Mouse (Mus musculus) intestine, embryonic 15.5 days (tissue): Measurements from ENCODE around the gene Smad9. TPM values are rescaled to one million over a fixed set of nuclear protein-coding genes. Genes with fewer than 3 reads are reported as not detected.
A peak's percentile ranks its signal among the peaks of the same experiment; 100 is the strongest.
"Not testable (repeated sequence)": the region's sequence is repeated elsewhere in the genome, so short reads cannot be mapped to it uniquely, and the experiment has no call there.

Experiments used
- ATAC-seq: fragments of 200-750 bp; cut with Nextera tagmentation; 2 replicates; pipeline ENCODE4 v1.8.0; 2017; ENCODE audit warnings: moderate TSS enrichment, moderate library complexity
- H3K27ac ChIP-seq: fragments of 300-500 bp; sonication (generic); 2 replicates; pipeline ENCODE4 v1.5.1; 2015; ENCODE audit warnings: mild to moderate bottlenecking, inconsistent platforms
- H3K27me3 ChIP-seq: fragments of 300-500 bp; sonication (generic); replicated peaks from 2 replicates; pipeline ENCODE4 v1.6.1; 2015; ENCODE audit warnings: inconsistent platforms
- H3K36me3 ChIP-seq: fragments of 300-500 bp; sonication (generic); 2 replicates; pipeline ENCODE4 v1.6.1; 2015; ENCODE audit warnings: inconsistent platforms
- H3K4me1 ChIP-seq: fragments of 300-500 bp; sonication (generic); replicated peaks from 2 replicates; pipeline ENCODE4 v1.6.1; 2015; ENCODE audit warnings: inconsistent platforms
- H3K4me2 ChIP-seq: fragments of 300-500 bp; sonication (generic); replicated peaks from 2 replicates; pipeline ENCODE4 v1.6.1; 2015; ENCODE audit warnings: mild to moderate bottlenecking, inconsistent platforms
- H3K4me3 ChIP-seq: fragments of 300-500 bp; sonication (generic); replicated peaks from 2 replicates; pipeline ENCODE4 v1.5.1; 2015; ENCODE audit warnings: inconsistent platforms
- H3K9ac ChIP-seq: fragments of 300-500 bp; sonication (generic); 2 replicates; pipeline ENCODE4 v1.6.1; 2015; ENCODE audit warnings: inconsistent platforms
- H3K9me3 ChIP-seq: fragments of 300-500 bp; sonication (generic); 2 replicates; pipeline ENCODE4 v1.6.1; 2016; ENCODE audit warnings: inconsistent platforms
- WGBS: fragments of 180-500 bp; shearing (Covaris S2); methylation state at CpG from one replicate; pipeline ENCODE4 v1.1.7; 2015; 5-methylcytosine and 5-hydroxymethylcytosine counted together
- polyA plus RNA-seq: library from polyadenylated mRNA; unstranded; fragments of >200 nt; fragmentation: Nextera tagmentation; extraction: Ambion mirVana; gene quantifications from 2 replicates; pipeline ENCODE4 v1.2.1, GENCODE M21; 2015

The Smad9 gene
- polyA plus RNA-seq, 1 experiment from 2014 or later, result 1.6 TPM

DNA sequence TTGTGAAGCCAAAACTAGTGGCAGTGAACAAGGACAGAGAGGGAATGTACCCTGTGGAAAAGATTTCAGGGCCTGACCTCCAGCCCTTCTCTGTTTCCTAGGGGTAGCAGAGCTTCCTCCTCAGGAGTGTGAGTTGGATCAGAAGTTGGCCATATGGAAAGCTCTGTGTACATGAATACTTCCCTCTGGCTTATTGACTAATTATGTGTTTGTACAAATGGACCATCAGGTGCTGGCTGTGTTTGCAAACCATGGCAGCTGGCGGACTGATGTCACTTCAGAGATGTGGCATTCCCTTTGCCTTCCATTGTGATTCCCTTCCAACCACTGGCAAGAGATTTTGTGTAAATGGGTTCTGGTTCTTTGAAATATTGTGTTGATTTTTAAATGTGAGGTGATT, 5.9 kb downstream of the Smad9 start:
- ATAC-seq, result no peak
- Histone ChIP-seq H3K27me3 (no peaks in the 10 kb centered on the region), H3K9ac (no peak overlapping the region), H3K36me3 (no peaks in the 10 kb centered on the region), H3K4me3 (no peak overlapping the region), H3K9me3 (no peaks in the 10 kb centered on the region), H3K27ac (no peak overlapping the region), H3K4me2 (no peak overlapping the region), H3K4me1 (peaks cover 1% of the 10 kb centered on the region; the same call in 1 of the 2 replicates)
- 85% methylated on average over 1 of the region's 1 CpGs for WGBS

DNA sequence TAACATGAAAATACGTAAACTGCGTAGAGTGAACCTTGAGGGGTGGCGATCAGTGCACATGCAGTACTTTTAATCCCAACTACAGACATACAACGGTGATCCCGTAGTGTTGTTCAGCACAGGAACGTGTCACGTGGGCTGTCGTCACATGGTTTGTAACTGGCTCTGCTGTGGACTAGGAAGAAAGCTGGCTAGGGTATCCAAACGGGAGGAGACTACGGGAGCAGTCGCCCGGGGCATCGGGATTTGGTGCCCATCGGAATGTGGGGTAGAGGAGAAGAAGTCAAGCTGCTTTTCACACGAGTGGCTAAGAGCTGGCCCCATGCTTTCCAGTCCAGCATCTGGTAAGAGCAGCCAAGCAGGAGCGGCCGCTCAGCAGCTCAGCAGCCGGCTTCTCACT, 9.0 kb downstream of the Smad9 start:
- WGBS, result 69% methylated on average over 18 of the region's 18 CpGs
- H3K27me3 ChIP-seq, result no peaks in the 10 kb centered on the region
- ATAC-seq, result 0 out of 2 replicates have a peak, but pooled peaks have one; percentile 18
- H3K4me2 ChIP-seq, result peak overlapping the region; percentile 33
- H3K4me3 ChIP-seq, result no peak overlapping the region
- H3K27ac ChIP-seq, result no peak overlapping the region
- H3K36me3 ChIP-seq, result no peaks in the 10 kb centered on the region
- H3K9me3 ChIP-seq, result no peaks in the 10 kb centered on the region
- no peak overlapping the region for H3K9ac ChIP-seq
- no peaks in the 10 kb centered on the region for H3K4me1 ChIP-seq

DNA sequence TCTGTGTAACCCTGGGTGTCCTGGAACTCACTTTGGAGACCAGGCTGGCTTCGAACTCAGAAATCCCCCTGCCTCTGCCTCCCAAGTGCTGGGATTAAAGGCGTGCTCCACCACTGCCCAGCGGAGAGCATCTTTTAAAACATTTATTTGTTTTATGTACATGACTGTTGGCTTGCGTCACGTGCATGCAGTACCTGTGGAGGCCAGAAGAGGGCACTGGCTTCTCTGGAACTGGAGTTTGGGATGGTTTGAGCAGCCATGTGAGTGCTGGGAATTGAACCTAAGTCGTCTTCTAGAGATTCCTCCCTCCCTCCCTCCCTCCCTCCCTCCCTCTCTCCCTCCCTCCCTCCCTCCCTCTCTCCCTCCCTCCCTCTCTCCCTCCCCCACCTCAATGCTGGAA, 10.1 kb downstream of the Smad9 start:
- H3K4me1 ChIP-seq, H3K27me3 ChIP-seq, H3K9ac ChIP-seq, ATAC-seq, H3K9me3 ChIP-seq, H3K4me3 ChIP-seq, H3K4me2 ChIP-seq, H3K36me3 ChIP-seq: not testable (repeated sequence)
- 85% methylated on average over 6 of the region's 6 CpGs for WGBS
- 0 out of 2 replicates have a peak overlapping the region, but pooled peaks have one; percentile 48 for H3K27ac ChIP-seq

DNA sequence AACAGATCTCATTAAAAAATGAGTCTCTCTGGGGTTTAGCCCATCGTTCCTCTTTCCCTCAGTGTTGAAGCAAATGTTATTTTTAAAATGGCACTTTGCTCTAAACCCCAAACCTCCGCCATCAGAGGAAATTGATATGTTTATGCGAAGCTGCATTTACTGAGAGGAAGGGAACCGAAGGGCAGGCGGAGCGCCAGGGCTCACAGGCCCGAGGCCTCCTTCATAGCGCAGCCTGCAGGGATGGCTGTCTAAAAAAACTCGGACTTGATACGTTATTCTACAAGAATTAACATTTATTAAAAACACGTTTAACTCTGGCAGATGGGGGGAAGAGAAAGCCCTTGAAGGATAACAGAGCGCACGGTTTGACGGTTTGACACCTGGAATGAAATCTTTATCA, 10.7 kb downstream of the Smad9 start:
- Histone ChIP-seq H3K36me3 (no peaks in the 10 kb centered on the region), H3K4me3 (no peak overlapping the region), H3K27ac (peak overlapping the region; percentile 40; the same call in 1 of the 2 replicates), H3K27me3 (no peaks in the 10 kb centered on the region), H3K9ac (no peak overlapping the region), H3K4me2 (no peak overlapping the region), H3K4me1 (no peaks in the 10 kb centered on the region), H3K9me3 (no peaks in the 10 kb centered on the region)
- WGBS, result 48% methylated on average over 14 of the region's 14 CpGs
- ATAC-seq, result peak; percentile 28; the same call in 1 of the 2 replicates

DNA sequence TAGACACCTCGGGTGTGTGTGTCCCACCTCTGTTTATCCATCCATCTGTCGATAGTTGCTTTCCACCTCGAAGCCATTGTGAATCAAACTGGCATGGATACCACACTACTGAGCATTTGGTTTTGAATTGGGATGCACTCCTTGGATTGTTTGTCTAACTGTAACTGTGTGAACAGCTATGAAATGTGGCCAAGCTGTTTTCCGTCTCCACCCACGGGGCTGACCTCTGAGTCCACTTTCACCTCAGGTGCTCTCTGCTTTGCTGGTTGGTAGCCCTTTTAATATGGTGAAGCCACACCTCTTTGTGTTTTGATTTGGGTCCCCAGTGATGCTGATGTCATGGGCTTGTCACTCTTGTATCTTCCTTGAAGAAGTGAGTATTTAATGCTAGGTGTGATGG, 11.4 kb downstream of the Smad9 start:
- Histone ChIP-seq H3K4me3 (no peak overlapping the region), H3K27me3 (no peaks in the 10 kb centered on the region), H3K36me3 (no peaks in the 10 kb centered on the region), H3K4me1 (no peaks in the 10 kb centered on the region), H3K4me2 (peak overlapping the region; percentile 33; the same call in 1 of the 2 replicates), H3K9ac (no peak overlapping the region), H3K27ac (peak overlapping the region; percentile 48), H3K9me3 (no peaks in the 10 kb centered on the region)
- no peak for ATAC-seq
- 55% methylated on average over 5 of the region's 5 CpGs for WGBS

DNA sequence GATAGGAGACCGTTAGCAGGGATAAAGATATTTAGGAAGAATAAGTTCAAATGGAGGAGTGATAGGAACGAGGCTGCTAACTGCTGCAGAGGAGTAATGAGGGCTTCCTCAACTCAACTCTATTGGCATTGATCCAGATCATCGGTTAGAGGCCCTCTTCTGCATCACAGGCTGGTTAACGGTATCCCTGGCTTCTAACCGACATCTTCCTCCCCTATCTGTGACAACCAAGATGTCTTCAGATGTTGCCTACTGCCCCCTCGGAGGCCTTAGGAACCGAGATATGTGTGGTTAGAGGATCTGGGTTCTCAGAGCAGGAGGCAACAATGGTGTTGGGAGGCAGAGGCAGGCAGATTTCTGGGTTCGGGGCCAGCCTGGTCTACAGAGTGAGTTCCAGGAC, 13.2 kb downstream of the Smad9 start:
- Histone ChIP-seq H3K9ac (no peak overlapping the region), H3K27ac (no peak overlapping the region), H3K4me3 (no peak overlapping the region), H3K27me3 (no peaks in the 10 kb centered on the region), H3K4me1 (no peaks in the 10 kb centered on the region), H3K36me3 (no peaks in the 10 kb centered on the region), H3K4me2 (no peak overlapping the region), H3K9me3 (no peaks in the 10 kb centered on the region)
- WGBS, result 80% methylated on average over 8 of the region's 8 CpGs
- ATAC-seq, result no peak

DNA sequence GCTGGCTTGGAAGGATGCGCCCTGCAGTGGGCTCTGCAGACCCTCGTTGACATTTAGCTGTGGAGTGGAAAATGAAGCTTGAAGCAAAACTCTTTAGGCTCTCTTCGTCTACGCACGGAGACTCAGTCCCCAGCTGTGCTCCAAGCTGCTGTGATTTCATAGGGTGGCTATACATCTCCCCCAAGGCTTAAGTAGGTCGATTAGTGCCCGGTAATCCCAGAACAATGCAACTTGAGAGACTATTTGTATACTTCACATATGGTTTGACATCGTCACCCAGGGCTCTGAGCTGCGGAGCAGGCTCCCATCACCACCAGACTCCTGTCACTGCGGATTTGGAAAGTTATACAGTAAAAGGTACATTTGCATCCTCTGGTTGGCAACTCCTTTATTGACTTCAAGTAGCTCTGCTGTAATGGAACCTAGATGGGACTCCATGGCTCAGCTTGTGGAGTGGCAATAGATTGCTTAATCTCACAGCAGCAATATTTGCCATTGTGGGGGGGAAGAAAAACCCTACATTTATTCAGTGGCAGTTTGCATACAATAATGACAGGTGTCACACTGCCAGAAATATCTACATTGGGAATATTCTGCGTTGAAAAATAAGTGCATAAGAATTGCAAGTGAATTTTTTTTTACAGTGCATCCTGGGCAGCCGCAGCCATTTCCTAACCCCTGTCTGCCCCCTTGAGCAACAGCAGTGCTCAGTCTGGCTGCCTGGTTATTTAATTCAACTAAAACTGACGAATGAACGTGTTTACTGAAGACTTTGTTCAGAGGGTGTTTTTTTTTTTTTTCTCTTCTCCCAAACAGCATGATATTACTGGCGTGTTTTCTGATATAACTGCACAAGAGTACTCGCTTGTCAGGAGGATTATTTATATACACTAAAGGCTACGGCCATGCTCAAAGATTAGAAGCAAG, 14.2 kb downstream of the Smad9 start:
- no peaks in the 10 kb centered on the region for H3K27me3 ChIP-seq
- no peak overlapping the region for H3K4me3 ChIP-seq
- H3K27ac ChIP-seq, result no peak overlapping the region
- no peak for ATAC-seq
- no peaks in the 10 kb centered on the region for H3K4me1 ChIP-seq
- no peaks in the 10 kb centered on the region for H3K36me3 ChIP-seq
- no peaks in the 10 kb centered on the region for H3K9me3 ChIP-seq
- 68% methylated on average over 17 of the region's 17 CpGs for WGBS
- H3K9ac ChIP-seq, result no peak overlapping the region
- no peak overlapping the region for H3K4me2 ChIP-seq

DNA sequence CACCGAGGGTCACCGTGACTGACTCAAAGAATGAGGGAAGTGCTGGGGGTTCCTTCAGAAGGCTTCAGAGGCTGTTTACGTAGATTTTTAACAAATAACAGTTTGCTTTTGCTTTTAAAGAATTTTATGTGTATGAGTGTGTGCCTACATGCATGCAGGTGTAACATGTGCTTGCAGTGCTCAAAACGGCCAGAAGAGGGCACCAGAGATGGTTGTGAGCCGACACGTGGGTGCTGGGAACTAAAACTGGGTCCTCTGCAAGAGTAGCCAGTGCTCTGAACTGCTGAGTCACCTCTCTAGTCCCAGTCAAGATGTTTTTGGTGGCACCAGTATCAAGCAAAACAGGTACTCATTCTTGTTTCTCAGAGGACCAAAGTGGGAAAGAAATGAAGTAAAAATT, 18.2 kb downstream of the Smad9 start:
- no peaks in the 10 kb centered on the region for H3K27me3 ChIP-seq
- H3K4me1 ChIP-seq, result 0 out of 2 replicates have a peak, but pooled peaks cover 2% of the 10 kb centered on the region
- 85% methylated on average over 6 of the region's 6 CpGs for whole genome bisulfite sequencing
- H3K27ac ChIP-seq, result no peak overlapping the region
- no peak overlapping the region for H3K4me3 ChIP-seq
- ATAC-seq, result no peak
- H3K9ac ChIP-seq, result no peak overlapping the region
- H3K4me2 ChIP-seq, result no peak overlapping the region
- no peaks in the 10 kb centered on the region for H3K9me3 ChIP-seq
- H3K36me3 ChIP-seq, result no peaks in the 10 kb centered on the region

DNA sequence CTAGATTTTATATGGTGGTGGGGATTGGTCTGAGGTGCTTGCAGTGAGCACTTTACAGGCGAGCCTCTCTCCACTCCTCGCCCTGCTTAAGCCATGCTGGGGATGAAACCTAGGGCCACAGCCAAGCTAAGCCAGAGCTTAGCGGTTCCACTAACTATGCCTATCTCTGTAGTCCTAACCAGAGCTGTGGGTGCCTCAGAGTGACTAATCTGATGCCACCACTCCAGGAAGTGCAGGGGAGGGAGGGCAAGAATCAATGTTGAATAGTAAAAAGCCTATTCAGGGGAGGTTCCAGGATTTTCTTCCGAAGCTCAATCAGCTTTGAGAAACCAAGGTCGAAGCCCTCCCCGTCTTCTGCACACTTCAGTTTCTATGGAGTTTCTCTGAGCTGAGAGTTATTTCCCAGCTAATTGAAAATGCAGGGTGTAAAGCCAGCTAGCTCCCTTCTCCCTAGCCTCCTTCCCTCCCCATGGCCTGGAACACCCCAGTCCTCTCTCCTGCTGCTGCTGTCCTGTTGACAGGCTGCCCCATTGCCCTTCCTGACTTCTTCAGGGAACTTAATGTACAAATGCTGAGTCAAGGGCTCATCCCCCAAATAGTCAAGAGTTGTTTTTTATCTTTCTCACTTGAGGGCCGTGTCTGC, 20.7 kb downstream of the Smad9 start:
- H3K4me1 ChIP-seq, result 0 out of 2 replicates have a peak, but pooled peaks cover 2% of the 10 kb centered on the region
- no peak overlapping the region for H3K4me2 ChIP-seq
- 66% methylated on average over 7 of the region's 7 CpGs for WGBS
- no peaks in the 10 kb centered on the region for H3K27me3 ChIP-seq
- H3K36me3 ChIP-seq, result no peaks in the 10 kb centered on the region
- no peaks in the 10 kb centered on the region for H3K9me3 ChIP-seq
- no peak overlapping the region for H3K27ac ChIP-seq
- H3K9ac ChIP-seq, result no peak overlapping the region
- ATAC-seq, result no peak
- H3K4me3 ChIP-seq, result no peak overlapping the region

DNA sequence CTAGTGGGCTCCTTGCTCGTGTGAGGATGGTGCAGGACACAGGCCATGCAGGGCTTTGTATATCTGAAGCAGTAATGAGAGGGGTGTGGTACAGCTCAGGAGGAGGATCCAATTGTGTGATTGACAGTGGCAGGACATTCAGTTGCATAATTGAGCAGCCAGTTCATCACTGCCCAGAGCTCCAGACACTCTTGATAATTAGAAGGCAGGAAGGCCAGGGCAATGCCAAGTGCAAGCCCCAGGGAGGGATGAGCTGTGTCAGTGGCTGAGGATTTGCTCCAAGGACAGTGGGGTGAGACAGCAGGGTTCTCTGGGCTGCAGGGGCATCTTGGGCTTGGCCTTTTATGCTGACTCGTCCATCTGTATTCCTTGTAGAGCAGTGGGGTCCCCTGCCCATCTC, 35.2 kb downstream of the Smad9 start:
- no peak for ATAC-seq
- H3K27me3 ChIP-seq, result no peaks in the 10 kb centered on the region
- WGBS, result 55% methylated on average over 2 of the region's 2 CpGs
- H3K36me3 ChIP-seq, result 0 out of 2 replicates have a peak, but pooled peaks cover 5% of the 10 kb centered on the region
- no peak overlapping the region for H3K27ac ChIP-seq
- no peak overlapping the region for H3K4me2 ChIP-seq
- H3K4me3 ChIP-seq, result no peak overlapping the region
- no peak overlapping the region for H3K9ac ChIP-seq
- H3K9me3 ChIP-seq, result no peaks in the 10 kb centered on the region
- H3K4me1 ChIP-seq, result no peaks in the 10 kb centered on the region

DNA sequence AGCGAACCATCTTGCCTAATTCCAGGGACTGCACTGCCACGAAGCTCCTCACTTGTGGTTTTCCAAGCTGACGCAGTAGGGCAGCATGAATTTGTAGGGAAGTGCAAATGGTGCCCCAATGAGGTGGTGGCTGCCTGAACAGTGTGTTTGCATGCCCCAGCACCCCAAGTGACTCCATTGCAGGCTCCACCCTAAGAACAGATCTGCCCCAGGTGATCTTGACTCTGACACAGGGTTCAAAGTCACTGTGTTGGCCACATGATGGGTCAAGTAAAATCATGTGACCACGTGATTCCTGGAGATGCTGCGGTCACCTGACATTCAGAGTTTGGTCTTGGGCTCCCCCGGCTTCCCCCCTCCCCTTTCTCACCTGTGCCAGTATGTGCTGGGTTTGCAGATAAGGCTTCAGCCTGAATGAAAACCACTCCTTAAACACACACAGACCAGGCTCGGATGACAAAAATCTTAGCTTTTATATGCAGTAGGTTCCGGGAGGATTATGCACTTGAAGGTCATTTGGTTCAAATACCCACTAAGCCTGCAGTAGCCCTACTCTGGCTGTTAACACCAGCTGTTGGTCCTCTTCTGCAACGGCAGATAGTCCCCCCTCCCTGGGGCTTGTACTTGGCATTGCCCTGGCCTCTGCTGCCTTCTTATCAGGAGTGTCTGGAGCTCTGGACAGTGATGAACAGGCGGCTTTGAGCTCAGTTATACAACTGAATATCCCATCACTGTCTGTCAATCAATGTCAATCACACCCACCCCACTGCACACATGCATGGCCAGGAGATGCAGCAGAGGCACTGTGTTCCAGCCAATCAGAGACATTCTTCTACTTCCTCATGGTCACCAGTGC, 36.7 kb downstream of the Smad9 start:
- no peak overlapping the region for H3K27ac ChIP-seq

DNA sequence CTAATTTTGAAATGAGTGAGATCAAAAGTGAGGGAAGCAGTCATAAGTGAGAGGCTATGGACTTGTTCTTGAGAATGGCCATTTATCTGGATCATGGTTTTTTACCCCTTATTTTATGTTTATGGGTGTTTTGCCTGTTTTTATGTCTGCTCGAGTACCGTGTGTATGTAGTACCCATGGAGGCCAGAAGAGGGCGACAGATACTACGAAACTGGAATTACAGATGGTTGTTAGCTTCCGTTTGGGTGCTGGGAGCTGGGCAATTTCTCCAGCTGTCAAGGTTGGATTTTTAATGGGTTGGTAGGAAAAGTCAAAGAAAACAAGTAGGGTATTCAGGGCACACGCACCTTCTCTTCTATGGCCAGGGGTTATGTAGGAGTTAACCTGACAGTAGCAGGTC, 38.4 kb downstream of the Smad9 start:
- Histone ChIP-seq H3K27ac (no peak overlapping the region), H3K4me1 (no peaks in the 10 kb centered on the region), H3K4me3 (no peak overlapping the region), H3K9me3 (no peaks in the 10 kb centered on the region), H3K27me3 (no peaks in the 10 kb centered on the region), H3K4me2 (no peak overlapping the region), H3K36me3 (0 out of 2 replicates have a peak, but pooled peaks cover 5% of the 10 kb centered on the region), H3K9ac (no peak overlapping the region)
- ATAC-seq, result no peak
- 89% methylated on average over 6 of the region's 6 CpGs for WGBS

More for the DNA sequence above, 36.7 kb downstream of the Smad9 start:
- WGBS, result 67% methylated on average over 10 of the region's 10 CpGs
- H3K4me2 ChIP-seq, result no peak overlapping the region
- ATAC-seq, result peak; percentile 68; the same call in 1 of the 2 replicates
- H3K27me3 ChIP-seq, result no peaks in the 10 kb centered on the region
- 0 out of 2 replicates have a peak, but pooled peaks cover 5% of the 10 kb centered on the region for H3K36me3 ChIP-seq
- no peak overlapping the region for H3K9ac ChIP-seq
- no peaks in the 10 kb centered on the region for H3K4me1 ChIP-seq
- H3K9me3 ChIP-seq, result no peaks in the 10 kb centered on the region
- H3K4me3 ChIP-seq, result no peak overlapping the region
